Mouse (Mus musculus) adrenal gland, postnatal 25 days (tissue): ENCODE data around the gene Nr5a1. TPM values are rescaled to one million over a fixed set of nuclear protein-coding genes. Genes with fewer than 3 reads are reported as not detected.

Source experiments
- DNase-seq: peaks from one replicate; pipeline ENCODE4 v3.0.0; 2021; ENCODE audit warnings: mixed read lengths
- total RNA-seq: library from RNA; stranded (reverse); gene quantifications from 2 replicates; pipeline ENCODE4 v1.2.3, GENCODE M21; 2021

The Nr5a1 gene
- total RNA-seq, 1 experiment from 2014 or later: 788 TPM

DNA sequence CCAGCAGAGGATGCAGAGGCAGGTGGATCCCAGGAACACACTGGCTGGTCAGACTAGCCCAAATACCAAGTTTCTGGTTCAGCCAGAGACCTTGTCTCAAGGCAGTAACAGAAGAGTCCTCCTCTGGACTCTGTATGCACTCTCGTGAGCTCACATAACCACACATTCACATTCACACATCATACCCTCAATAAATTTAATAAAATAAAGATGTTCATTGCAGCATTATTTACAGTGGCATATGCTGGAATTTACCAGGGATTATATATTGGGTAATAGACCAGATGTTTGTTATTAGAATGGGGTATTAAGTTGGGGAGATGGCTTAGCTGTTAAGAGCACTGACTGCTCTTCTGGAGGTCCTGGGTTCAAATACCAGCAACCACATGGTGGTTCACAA is 64.0 kb downstream of the Nr5a1 start:
- no peak for DNase-seq

DNA sequence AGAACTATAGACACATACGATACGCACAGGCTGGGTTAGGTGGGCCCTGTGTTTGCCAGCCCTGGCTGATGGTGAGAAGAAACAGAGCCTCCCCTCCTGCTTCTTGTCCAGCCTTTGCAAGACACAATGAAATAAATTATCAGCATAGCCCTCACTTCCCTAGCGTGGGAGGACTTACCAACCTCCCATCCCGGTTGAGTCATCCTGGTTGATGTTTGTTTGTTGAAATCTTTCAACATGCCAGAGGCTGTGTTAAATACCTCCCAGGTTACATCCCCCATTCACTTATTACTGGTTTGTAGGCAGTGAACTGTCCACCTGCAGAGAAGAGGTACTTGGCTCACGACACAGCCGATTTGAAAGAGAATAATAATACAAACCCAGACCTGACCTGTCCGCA is 66.7 kb downstream of the Nr5a1 start:
- no peak for DNase-seq

DNA sequence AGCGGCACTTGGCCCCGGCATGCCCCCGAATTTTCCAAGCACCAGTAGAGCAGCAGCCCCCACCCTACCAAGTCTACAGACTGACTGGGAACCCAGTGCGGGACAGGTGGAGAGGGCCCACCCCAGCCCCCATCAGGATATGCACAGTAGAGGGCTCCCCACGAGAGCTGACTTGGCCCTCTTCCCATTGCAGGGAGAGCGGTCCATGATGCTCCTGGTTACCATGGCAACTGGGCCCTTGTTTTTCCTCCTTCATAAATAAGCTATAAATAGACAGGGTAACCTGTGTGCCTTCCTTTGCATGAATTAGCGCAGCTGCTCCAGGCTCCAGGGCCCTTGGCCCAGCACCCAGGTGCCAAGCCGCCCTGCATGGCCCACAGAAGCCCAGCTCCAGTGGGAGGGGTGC is 67.1 kb downstream of the Nr5a1 start:
- DNase-seq: no peak

DNA sequence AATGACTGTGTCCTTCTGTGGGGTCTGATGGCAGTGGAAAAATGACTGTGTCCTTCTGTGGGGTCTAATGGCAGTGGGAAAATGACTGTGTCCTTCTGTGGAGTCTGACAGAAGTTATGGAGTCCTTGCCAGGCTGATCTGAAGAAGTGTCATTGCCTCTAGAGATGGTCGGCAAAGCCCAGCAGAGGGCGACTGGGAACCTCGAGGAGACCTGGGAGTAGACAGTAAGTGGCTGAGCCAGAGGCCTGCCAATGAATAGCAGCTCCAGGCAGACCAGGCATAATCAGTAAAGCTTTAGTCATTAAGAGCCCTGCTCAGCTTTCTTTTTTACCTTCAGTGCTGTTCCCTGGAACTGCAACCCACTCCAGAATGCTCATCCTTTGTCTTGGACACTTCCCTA is 68.4 kb downstream of the Nr5a1 start:
- peak; percentile 82 for DNase-seq

DNA sequence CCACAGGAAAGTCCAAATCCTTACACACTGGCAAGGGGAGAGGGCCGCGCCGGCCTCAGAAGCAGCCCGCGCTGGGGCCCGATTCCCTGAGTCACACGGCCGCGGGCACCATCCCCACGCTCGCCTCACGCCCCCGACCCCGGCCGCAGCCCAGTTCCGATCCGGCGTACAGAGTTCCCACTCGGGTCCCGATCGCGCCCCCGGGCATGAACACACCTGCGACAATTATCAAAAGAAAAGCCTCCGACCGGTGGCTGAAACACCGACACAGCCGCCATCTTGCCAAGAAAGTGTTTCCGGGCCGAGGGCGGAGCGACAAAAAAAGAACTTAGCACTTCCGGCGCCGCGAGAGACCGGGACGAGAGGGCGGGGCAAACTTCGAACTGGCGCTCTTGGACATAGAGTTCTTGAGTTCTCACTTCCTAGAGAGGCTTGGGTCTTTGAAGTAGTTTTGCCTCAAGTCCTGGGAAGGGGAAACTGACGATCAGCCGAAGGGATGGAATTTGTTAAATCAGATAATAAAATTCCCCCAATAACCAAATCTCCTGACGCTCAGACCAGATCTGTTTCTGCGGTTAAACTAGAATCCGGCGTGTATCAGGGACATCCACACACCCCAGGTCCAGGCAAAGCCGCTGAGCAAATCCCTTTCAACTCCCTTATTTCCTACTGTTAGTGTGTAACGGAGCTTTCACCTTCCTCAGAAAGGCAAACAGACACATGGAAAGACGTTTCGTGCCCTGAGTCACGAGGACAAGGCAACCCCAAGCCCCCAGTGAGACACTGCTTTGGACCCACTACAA is 70.5 kb downstream of the Nr5a1 start, which contains the start of gene Psmb7:
Psmb7 (minus strand) TSS at position 463 of the 803 bp plus-strand sequence.
- DNase-seq: peak; percentile 87

Other genes starting within 250 kb of the Nr5a1 start
- 11.7 and 13.2 TPM in 2 replicates for gene Nek6, start 202.9 kb downstream of the Nr5a1 start, total RNA-seq
- 284 and 333 TPM in 2 replicates for gene Psmb7, start 70.5 kb downstream of the Nr5a1 start, total RNA-seq
- gene Nr6a1, start 213.1 kb upstream of the Nr5a1 start, total RNA-seq: 9.5 and 10.2 TPM in 2 replicates
- 9.3 and 10.6 TPM in 2 replicates for gene Olfml2a, start 217.4 kb upstream of the Nr5a1 start, total RNA-seq